Mouse (Mus musculus): Measurements from ENCODE around the gene Wnt10b.

GRCm38 (mm10) chr15:98776280-98777004 lies 1.5 kb downstream of the Wnt10b start:
- TF ChIP-seq CTCF (IDR thresholded peaks at IDR 0.05; ENCODE audit: low read depth), result peak; percentile 45; the same call in 1 of the 2 replicates
- TF ChIP-seq EP300 (optimal IDR thresholded peaks at IDR 0.05), result no peak
